Mouse (Mus musculus): ENCODE measurements around the gene Nipsnap1. TPM values are rescaled to one million over a fixed set of nuclear protein-coding genes. Genes with fewer than 3 reads are reported as not detected.

The Nipsnap1 gene
- total RNA-seq, 2 experiments from 2014 or later, result 0.20 to 0.31 TPM

DNA sequence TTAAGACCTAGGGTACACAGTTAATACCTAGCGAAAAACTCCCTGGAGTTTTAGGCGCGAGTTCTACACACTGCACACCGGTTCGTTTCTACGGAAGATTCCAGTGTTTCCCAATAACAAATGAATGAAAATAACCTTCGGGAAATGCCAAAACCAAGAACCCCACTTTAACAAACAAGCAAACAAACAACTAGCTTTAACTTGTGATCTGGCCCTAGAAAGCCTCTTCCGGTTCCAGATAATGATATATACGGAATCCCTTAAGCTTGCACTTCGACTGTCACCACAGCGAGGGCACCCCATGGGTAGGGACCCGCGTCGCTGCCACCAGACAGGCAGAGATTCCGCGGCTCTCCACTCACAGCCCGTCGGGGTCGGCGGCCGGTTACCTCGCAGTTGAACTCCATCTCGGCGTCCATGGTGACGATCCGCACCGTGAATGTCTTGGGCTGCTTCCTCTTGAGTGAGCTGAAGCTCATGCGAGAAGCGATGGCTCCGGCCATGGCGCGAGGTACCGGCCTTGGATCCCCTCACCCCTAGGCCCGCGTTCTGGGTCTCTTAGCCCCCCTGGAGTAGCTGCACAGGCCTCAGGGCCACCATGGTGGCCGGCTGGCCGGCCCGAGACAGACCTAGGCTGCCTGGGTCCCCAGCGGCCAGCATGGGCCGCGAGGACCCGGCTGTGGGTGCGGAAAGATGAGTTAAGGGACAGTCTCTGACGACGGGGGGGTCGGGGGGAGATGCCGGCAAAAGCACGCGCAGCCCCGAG lies 25.1 kb upstream of the Nipsnap1 start:
- DNase-seq, result peak; percentile 54
- intact Hi-C loops (cut with DNase I), result loop anchor here (10.0 kb wide), 1 partner anchor 754 kb away; the partner anchor contains the start of gene Mtfp1
- H3K27ac ChIP-seq, result peak overlapping the region; percentile 95
- TF ChIP-seq CTCF (IDR thresholded peaks at IDR 0.05), result no peak
- H3K4me3 ChIP-seq, result peak overlapping the region; percentile 84

GRCm38 (mm10) chr11:4849258-4849943 lies 24.4 kb upstream of the Nipsnap1 start, which contains the start of gene Nf2:
TSS of gene Nf2 (minus strand) at chr11:4849536.
- H3K4me3 ChIP-seq, result peak within 1 kb of the TSS; percentile 84
- peak; percentile 98 for DNase-seq
- intact Hi-C loops (cut with DNase I), result loop anchor here (10.0 kb wide), 1 partner anchor 755 kb away; the partner anchor contains the start of gene Mtfp1
- peak within 1 kb of the TSS; percentile 95 for H3K27ac ChIP-seq
- peak; percentile 4; the same call in 1 of the 2 replicates for TF ChIP-seq CTCF (IDR thresholded peaks at IDR 0.05)

GRCm38 (mm10) chr11:4850404-4850803 lies 23.3 kb upstream of the Nipsnap1 start:
- Histone ChIP-seq H3K27ac (peak overlapping the region; percentile 95), H3K4me3 (peak overlapping the region; percentile 84; the same call in 1 of the 2 replicates)
- TF ChIP-seq CTCF (IDR thresholded peaks at IDR 0.05), result no peak
- intact Hi-C loops (cut with DNase I), result no loop called here
- DNase-seq, result no peak

GRCm38 (mm10) chr11:4853021-4853420 lies 20.7 kb upstream of the Nipsnap1 start:
- TF ChIP-seq CTCF (IDR thresholded peaks at IDR 0.05), result no peak

DNA sequence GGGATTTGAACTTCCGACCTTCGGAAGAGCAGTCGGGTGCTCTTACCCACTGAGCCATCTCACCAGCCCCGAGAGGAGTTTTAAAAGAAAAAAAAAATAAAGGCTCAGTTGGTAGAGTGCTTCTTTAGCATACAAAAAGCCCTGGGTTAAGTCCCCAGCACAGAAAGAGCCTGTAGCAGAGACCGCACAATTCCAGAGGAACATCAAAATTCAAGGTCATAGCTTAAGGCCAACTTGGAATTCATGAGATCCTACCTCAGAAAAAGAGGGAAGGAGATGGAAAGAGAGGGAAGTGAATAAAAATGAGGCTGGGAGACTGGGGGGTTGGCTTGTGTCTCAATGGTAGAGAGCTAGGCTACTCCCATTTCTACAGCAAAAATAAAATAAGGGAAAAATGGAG lies 19.6 kb upstream of the Nipsnap1 start:
- no peak for DNase-seq
- no peak overlapping the region for H3K4me3 ChIP-seq
- TF ChIP-seq CTCF (IDR thresholded peaks at IDR 0.05), result no peak
- H3K27ac ChIP-seq, result no peak overlapping the region
- intact Hi-C loops (cut with DNase I), result no loop called here

More at GRCm38 (mm10) chr11:4853021-4853420, 20.7 kb upstream of the Nipsnap1 start:
- intact Hi-C loops (cut with DNase I), result no loop called here
- no peak for DNase-seq
- H3K4me3 ChIP-seq, result no peak overlapping the region
- no peak overlapping the region for H3K27ac ChIP-seq

GRCm38 (mm10) chr11:4858416-4858815 lies 15.3 kb upstream of the Nipsnap1 start:
- H3K4me3 ChIP-seq, result no peak overlapping the region
- TF ChIP-seq CTCF (IDR thresholded peaks at IDR 0.05), result no peak
- no peak overlapping the region for H3K27ac ChIP-seq
- no peak for DNase-seq
- intact Hi-C loops (cut with DNase I), result no loop called here

DNA sequence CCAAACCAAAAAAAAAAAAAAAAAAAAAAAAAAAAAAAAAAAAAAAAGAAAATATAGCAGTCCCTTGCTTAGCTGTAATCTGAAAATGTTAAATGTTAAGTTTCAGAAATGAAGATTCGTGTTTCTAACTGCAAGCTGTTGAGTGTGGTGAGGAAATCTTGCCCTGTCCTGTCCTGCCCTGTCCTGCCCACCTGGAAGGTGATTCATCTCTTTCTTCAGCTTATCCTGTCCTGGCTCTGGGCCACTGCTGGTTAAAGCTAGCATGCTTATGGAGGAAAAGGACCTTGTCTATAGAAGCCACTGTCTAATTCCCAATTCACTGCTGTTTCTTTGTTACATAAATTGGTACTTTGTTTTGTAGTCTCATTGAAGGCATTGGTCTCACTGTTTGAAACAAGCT lies 12.8 kb upstream of the Nipsnap1 start:
- no peak overlapping the region for H3K4me3 ChIP-seq
- intact Hi-C loops (cut with DNase I), result no loop called here

GRCm38 (mm10) chr11:4861816-4862604 lies 11.7 kb upstream of the Nipsnap1 start:
- no peak for TF ChIP-seq CTCF (IDR thresholded peaks at IDR 0.05)
- no peak overlapping the region for H3K27ac ChIP-seq
- DNase-seq, result no peak
- no peak overlapping the region for H3K4me3 ChIP-seq
- intact Hi-C loops (cut with DNase I), result no loop called here

More for the DNA sequence above, 12.8 kb upstream of the Nipsnap1 start:
- no peak for DNase-seq
- no peak overlapping the region for H3K27ac ChIP-seq
- TF ChIP-seq CTCF (IDR thresholded peaks at IDR 0.05), result no peak

DNA sequence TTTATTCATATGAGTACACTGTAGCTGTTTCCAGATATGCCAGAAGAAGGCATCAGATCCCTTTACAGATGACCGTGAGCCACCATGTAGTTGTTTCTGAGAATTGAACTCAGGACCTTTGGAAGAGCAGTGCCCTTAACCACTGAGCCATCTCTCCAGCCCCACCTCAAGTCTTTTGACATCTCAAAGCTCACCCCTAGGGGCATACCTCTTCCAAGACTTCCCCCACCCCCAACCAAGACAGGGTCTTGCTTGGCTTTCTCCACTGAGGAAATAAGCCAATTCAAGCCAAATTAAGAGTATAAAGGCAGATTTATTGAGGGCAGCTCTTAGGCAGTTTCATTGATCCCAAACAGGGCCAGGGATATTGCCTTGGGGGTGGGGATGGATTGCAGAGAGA lies 11.0 kb upstream of the Nipsnap1 start:
- Histone ChIP-seq H3K4me3 (no peak overlapping the region), H3K27ac (no peak overlapping the region)
- no peak for TF ChIP-seq CTCF (IDR thresholded peaks at IDR 0.05)
- intact Hi-C loops (cut with DNase I), result no loop called here
- DNase-seq, result no peak

GRCm38 (mm10) chr11:4865645-4866251 lies 8.0 kb upstream of the Nipsnap1 start:
- intact Hi-C loops (cut with DNase I), result loop anchor here (1.0 to 5.0 kb wide), 2 partner anchors 22 to 428 kb away; no protein-coding TSS in a partner anchor
- Histone ChIP-seq H3K4me3 (no peak overlapping the region), H3K27ac (no peak overlapping the region)
- TF ChIP-seq CTCF (IDR thresholded peaks at IDR 0.05), result peak; percentile 94
- DNase-seq, result peak; percentile 63

DNA sequence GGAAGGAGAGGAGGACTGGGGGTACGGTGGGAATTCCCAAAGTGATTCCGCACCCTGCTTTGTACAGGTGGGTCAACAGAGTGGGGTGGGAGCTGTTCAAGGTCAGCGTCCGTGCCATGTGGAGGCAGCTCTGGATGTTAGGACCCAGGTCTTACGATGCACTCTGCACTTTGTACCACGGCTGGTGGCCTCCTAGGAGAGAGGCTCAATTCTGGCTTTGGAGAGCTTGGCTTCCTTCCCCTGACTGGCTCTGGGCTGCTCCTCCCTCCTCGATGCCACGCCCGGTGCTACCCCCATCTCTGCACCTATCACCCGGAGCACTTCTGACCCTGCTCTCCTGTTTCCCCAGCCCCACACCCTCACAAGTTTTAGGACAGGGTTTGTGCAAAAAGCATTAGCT lies 800 bp downstream of the Nipsnap1 start:
- no peak for DNase-seq
- no peak overlapping the region for H3K27ac ChIP-seq
- no peak for TF ChIP-seq CTCF (IDR thresholded peaks at IDR 0.05)
- intact Hi-C loops (cut with DNase I), result no loop called here
- peak overlapping the region; percentile 78 for H3K4me3 ChIP-seq

DNA sequence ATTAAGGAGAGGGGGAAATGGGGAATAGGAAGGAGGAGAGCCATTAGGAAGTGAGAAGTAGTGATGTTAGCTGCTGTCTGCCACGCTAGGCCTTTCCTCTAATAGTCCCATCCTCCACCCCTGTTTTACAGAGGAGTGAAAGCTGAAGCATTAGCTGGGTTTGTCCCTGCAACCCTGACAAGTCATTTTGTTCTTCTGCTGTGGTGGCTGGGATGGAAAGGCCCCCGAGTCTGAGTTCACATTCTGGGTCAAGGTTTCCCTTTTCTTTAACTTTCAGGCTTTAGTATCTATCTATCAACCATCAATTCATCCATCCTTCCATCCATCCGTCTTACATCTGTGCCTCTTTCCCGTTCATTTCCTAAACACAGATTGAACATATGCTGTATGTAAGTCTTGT lies 7.3 kb downstream of the Nipsnap1 start:
- intact Hi-C loops (cut with DNase I), result no loop called here
- no peak for TF ChIP-seq CTCF (IDR thresholded peaks at IDR 0.05)
- Histone ChIP-seq H3K27ac (no peak overlapping the region), H3K4me3 (no peak overlapping the region)
- DNase-seq, result no peak
